Mouse (Mus musculus): Measurements from ENCODE around the gene Cpd. TPM values are rescaled to one million over a fixed set of nuclear protein-coding genes. Genes with fewer than 3 reads are reported as not detected.

Cpd gene
- 9.8 and 10.3 TPM in 2 replicates for polyA plus RNA-seq (2015; fragmentation: Nextera tagmentation; extraction: Ambion mirVana)

GRCm38 (mm10) chr11:76846878-76847222 is at the start of gene Cpd:
TSS of gene Cpd (minus strand) at chr11:76847018.
- peak; percentile 100 for ATAC-seq (ENCODE audit: low FRiP score, low read depth)
- Histone ChIP-seq H3K4me1 (peaks cover 30% of the 10 kb centered on the region), H3K4me2 (replicated peaks) (peak within 1 kb of the TSS; percentile 99), H3K36me3 (no peaks in the 10 kb centered on the region), H3K27ac (peak within 1 kb of the TSS; percentile 83; the same call in 1 of the 2 replicates), H3K4me3 (peak within 1 kb of the TSS; percentile 90), H3K27me3 (no peaks in the 10 kb centered on the region), H3K9ac (peak within 1 kb of the TSS; percentile 93), H3K9me3 (peaks cover 4% of the 10 kb centered on the region; the same call in 1 of the 2 replicates)
- 0% methylated on average over 28 of the region's 29 CpGs for WGBS

- Histone ChIP-seq H3K9me3 (no peaks in the 10 kb centered on the region), H3K27ac (no peak overlapping the region), H3K27me3 (no peaks in the 10 kb centered on the region), H3K36me3 (no peaks in the 10 kb centered on the region), H3K9ac (no peak overlapping the region), H3K4me2 (replicated peaks) (no peak overlapping the region), H3K4me1 (peaks cover 16% of the 10 kb centered on the region), H3K4me3 (no peak overlapping the region)
- no peak for ATAC-seq (ENCODE audit: low FRiP score, low read depth)
- WGBS: 54% methylated on average over 6 of the region's 6 CpGs
These were observed 49.5 kb upstream of the Cpd start for GRCm38 (mm10) chr11:76896360-76896759.

GRCm38 (mm10) chr11:76894240-76894639 is 47.4 kb upstream of the Cpd start:
- H3K4me3 ChIP-seq: no peak overlapping the region
- no peaks in the 10 kb centered on the region for H3K9me3 ChIP-seq
- ATAC-seq (ENCODE audit: low FRiP score, low read depth): 0 out of 2 replicates have a peak, but pooled peaks have one; percentile 19
- no peaks in the 10 kb centered on the region for H3K36me3 ChIP-seq
- peaks cover 16% of the 10 kb centered on the region for H3K4me1 ChIP-seq
- WGBS: 31% methylated on average over 5 of the region's 5 CpGs
- no peak overlapping the region for H3K4me2 ChIP-seq (replicated peaks)
- H3K9ac ChIP-seq: 0 out of 2 replicates have a peak overlapping the region, but pooled peaks have one; percentile 13
- H3K27ac ChIP-seq: no peak overlapping the region
- H3K27me3 ChIP-seq: no peaks in the 10 kb centered on the region

- H3K4me3 ChIP-seq: no peak overlapping the region
- H3K4me2 ChIP-seq (replicated peaks): 0 out of 2 replicates have a peak overlapping the region, but pooled peaks have one; percentile 3
- H3K36me3 ChIP-seq: no peaks in the 10 kb centered on the region
- no peaks in the 10 kb centered on the region for H3K9me3 ChIP-seq
- no peak for ATAC-seq (ENCODE audit: low FRiP score, low read depth)
- H3K9ac ChIP-seq: 0 out of 2 replicates have a peak overlapping the region, but pooled peaks have one; percentile 13
- no peak overlapping the region for H3K27ac ChIP-seq
- WGBS: 5% methylated on average over 4 of the region's 4 CpGs
- peaks cover 16% of the 10 kb centered on the region for H3K4me1 ChIP-seq
- no peaks in the 10 kb centered on the region for H3K27me3 ChIP-seq
These were observed 46.8 kb upstream of the Cpd start for GRCm38 (mm10) chr11:76893570-76893969.

- Histone ChIP-seq H3K4me3 (no peak overlapping the region), H3K4me1 (peaks cover 15% of the 10 kb centered on the region), H3K27ac (no peak overlapping the region), H3K9ac (no peak overlapping the region), H3K9me3 (no peaks in the 10 kb centered on the region), H3K4me2 (replicated peaks) (no peak overlapping the region), H3K27me3 (no peaks in the 10 kb centered on the region), H3K36me3 (no peaks in the 10 kb centered on the region)
- ATAC-seq (ENCODE audit: low FRiP score, low read depth): no peak
- WGBS: 80% methylated on average over 3 of the region's 3 CpGs
These were observed 46.2 kb upstream of the Cpd start for GRCm38 (mm10) chr11:76892972-76893371.

GRCm38 (mm10) chr11:76891738-76892349 is 45.0 kb upstream of the Cpd start:
- H3K4me3 ChIP-seq: no peak overlapping the region
- no peak overlapping the region for H3K9ac ChIP-seq
- no peaks in the 10 kb centered on the region for H3K36me3 ChIP-seq
- no peaks in the 10 kb centered on the region for H3K9me3 ChIP-seq
- H3K4me2 ChIP-seq (replicated peaks): no peak overlapping the region
- peaks cover 11% of the 10 kb centered on the region for H3K4me1 ChIP-seq
- no peak overlapping the region for H3K27ac ChIP-seq
- 76% methylated on average over 4 of the region's 4 CpGs for WGBS
- H3K27me3 ChIP-seq: no peaks in the 10 kb centered on the region
- ATAC-seq (ENCODE audit: low FRiP score, low read depth): no peak

- Histone ChIP-seq H3K9me3 (no peaks in the 10 kb centered on the region), H3K36me3 (no peaks in the 10 kb centered on the region), H3K4me1 (peaks cover 11% of the 10 kb centered on the region), H3K4me2 (replicated peaks) (no peak overlapping the region), H3K4me3 (no peak overlapping the region), H3K27ac (no peak overlapping the region), H3K27me3 (no peaks in the 10 kb centered on the region), H3K9ac (no peak overlapping the region)
- ATAC-seq (ENCODE audit: low FRiP score, low read depth): no peak
- 89% methylated on average over 7 of the region's 7 CpGs for WGBS
These were observed 44.4 kb upstream of the Cpd start for GRCm38 (mm10) chr11:76891171-76891570.

- Histone ChIP-seq H3K27me3 (no peaks in the 10 kb centered on the region), H3K36me3 (no peaks in the 10 kb centered on the region), H3K9ac (no peak overlapping the region), H3K4me1 (peaks cover 11% of the 10 kb centered on the region), H3K4me3 (no peak overlapping the region), H3K9me3 (no peaks in the 10 kb centered on the region), H3K4me2 (replicated peaks) (no peak overlapping the region), H3K27ac (no peak overlapping the region)
- ATAC-seq (ENCODE audit: low FRiP score, low read depth): no peak
- 43% methylated on average over 10 of the region's 10 CpGs for WGBS
These were observed 42.7 kb upstream of the Cpd start for GRCm38 (mm10) chr11:76889339-76890164.

GRCm38 (mm10) chr11:76884451-76884850 is 37.6 kb upstream of the Cpd start:
- Histone ChIP-seq H3K4me3 (no peak overlapping the region), H3K27me3 (no peaks in the 10 kb centered on the region), H3K9me3 (no peaks in the 10 kb centered on the region), H3K27ac (no peak overlapping the region), H3K9ac (no peak overlapping the region), H3K4me1 (no peaks in the 10 kb centered on the region), H3K36me3 (no peaks in the 10 kb centered on the region), H3K4me2 (replicated peaks) (no peak overlapping the region)
- 57% methylated on average over 5 of the region's 5 CpGs for WGBS
- ATAC-seq (ENCODE audit: low FRiP score, low read depth): no peak

GRCm38 (mm10) chr11:76879816-76880215 is 33.0 kb upstream of the Cpd start:
- no peak overlapping the region for H3K27ac ChIP-seq
- no peak for ATAC-seq (ENCODE audit: low FRiP score, low read depth)
- whole genome bisulfite sequencing: 79% methylated on average over 5 of the region's 5 CpGs
- no peaks in the 10 kb centered on the region for H3K4me1 ChIP-seq
- H3K36me3 ChIP-seq: no peaks in the 10 kb centered on the region
- no peak overlapping the region for H3K4me2 ChIP-seq (replicated peaks)
- no peak overlapping the region for H3K9ac ChIP-seq
- H3K9me3 ChIP-seq: no peaks in the 10 kb centered on the region
- no peaks in the 10 kb centered on the region for H3K27me3 ChIP-seq
- no peak overlapping the region for H3K4me3 ChIP-seq

GRCm38 (mm10) chr11:76874766-76875165 is 27.9 kb upstream of the Cpd start:
- Histone ChIP-seq H3K4me1 (no peaks in the 10 kb centered on the region), H3K4me2 (replicated peaks) (no peak overlapping the region), H3K9me3 (no peaks in the 10 kb centered on the region), H3K4me3 (no peak overlapping the region), H3K36me3 (no peaks in the 10 kb centered on the region), H3K27ac (no peak overlapping the region), H3K9ac (no peak overlapping the region), H3K27me3 (no peaks in the 10 kb centered on the region)
- WGBS: 65% methylated on average over 6 of the region's 6 CpGs
- no peak for ATAC-seq (ENCODE audit: low FRiP score, low read depth)

- Histone ChIP-seq H3K4me1 (no peaks in the 10 kb centered on the region), H3K9ac (no peak overlapping the region), H3K9me3 (no peaks in the 10 kb centered on the region), H3K36me3 (no peaks in the 10 kb centered on the region), H3K27me3 (no peaks in the 10 kb centered on the region), H3K4me3 (no peak overlapping the region), H3K4me2 (replicated peaks) (no peak overlapping the region), H3K27ac (no peak overlapping the region)
- no peak for ATAC-seq (ENCODE audit: low FRiP score, low read depth)
- WGBS: 81% methylated on average over 5 of the region's 5 CpGs
These were observed 27.0 kb upstream of the Cpd start for GRCm38 (mm10) chr11:76873865-76874264.

Measured in limb, embryonic 13.5 days (tissue).